Mouse (Mus musculus): ENCODE data around the gene Zfp931. TPM values are rescaled to one million over a fixed set of nuclear protein-coding genes. Genes with fewer than 3 reads are reported as not detected.
"Not testable (repeated sequence)": the region's sequence is repeated elsewhere in the genome, so short reads cannot be mapped to it uniquely, and the experiment has no call there.

Gene Zfp931
- 12.2 to 24.3 TPM (median 13.7 TPM) in 3 replicates for total RNA-seq (2017)

DNA sequence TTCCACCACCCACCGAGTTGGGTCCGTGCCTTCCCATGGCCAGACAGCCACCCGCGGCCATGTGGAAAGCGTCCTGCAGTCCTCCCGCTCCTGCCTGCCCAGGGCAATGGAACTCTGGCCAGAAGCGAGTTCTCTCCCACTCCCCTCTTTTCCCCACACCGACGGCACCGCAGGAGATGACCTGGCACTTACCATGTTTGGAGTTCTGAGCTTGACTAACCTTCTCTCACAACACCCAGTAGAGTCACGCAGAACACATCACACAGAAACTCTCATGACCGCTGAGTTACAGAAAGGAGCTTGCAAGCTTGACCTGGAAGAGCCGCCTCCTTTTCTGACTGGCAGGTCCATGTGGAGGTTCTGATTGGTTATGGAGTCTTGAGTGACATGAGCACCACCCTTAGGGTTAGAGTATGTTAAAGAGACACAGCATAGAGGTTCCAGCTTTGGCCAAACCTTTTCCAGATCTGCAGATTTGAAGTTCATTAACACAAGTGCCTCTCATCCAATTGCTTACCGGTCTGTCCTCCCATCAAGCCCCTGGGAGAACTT is at the start of gene Zfp931:
TSS of gene Zfp931 (minus strand) at position 311 of the 552 bp plus-strand sequence.
- ATAC-seq (replicated peaks; ENCODE audit: insufficient number of reproducible peaks, low FRiP score, low TSS enrichment, poor library complexity, severe bottlenecking): not testable (repeated sequence)

DNA sequence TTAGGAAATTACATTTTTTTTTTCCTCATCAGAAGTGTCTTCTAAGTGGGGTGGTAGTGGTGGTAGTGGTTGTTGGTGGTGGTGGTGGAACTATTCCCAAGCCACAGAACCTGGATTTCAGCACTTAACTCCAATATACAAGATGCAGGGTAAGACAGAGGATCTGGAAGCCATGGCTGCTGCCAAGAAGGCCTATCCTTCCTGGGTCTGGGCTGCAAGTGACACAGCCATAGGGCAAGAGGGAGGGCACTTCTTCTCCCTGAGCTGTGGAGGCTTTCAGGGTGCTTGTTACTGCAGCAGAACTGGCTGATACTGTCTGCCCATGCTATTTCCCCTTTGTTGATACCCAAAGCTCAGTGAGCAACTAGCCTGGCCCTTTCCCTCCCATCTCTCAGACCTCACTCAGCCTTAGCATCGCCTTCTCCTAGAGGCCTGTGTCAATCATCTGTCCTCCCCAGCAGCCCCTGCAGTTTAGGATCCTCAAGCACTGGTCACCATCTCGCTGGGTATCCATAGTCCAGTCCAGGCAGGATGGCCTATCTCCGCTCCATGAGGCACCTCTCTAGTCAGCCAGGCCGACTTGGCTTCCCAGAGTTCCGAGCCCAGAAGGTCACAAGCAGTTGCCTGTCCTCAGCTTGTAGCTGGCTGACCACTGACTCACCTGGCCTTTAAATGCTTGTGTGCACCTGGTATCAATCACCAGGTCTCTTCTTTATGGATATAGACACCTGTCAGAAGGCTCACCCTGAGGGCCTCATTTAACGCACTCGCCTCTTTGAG is 48.0 kb upstream of the Zfp931 start:
- no peak for ATAC-seq (replicated peaks; ENCODE audit: insufficient number of reproducible peaks, low FRiP score, low TSS enrichment, poor library complexity, severe bottlenecking)

DNA sequence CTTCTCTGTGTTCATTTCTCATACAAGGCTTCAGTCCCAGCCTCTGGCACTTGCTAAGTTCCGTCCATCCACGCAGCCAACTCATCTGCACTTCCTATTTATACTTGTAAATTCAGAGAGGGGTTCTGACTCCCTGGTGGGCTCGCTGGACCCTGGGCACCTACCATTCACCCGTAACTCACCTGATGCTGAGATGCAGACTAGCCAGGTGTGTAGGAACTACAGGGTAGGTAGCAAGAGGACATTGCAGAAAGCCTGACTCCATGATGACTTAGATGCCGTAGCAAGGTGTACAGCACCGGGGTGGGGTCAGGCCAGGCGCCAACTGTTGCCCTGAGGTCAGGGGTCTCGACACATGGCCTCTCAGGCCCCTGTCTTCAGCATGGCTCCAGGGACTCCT is 47.2 kb upstream of the Zfp931 start:
- ATAC-seq (replicated peaks; ENCODE audit: insufficient number of reproducible peaks, low FRiP score, low TSS enrichment, poor library complexity, severe bottlenecking): no peak

DNA sequence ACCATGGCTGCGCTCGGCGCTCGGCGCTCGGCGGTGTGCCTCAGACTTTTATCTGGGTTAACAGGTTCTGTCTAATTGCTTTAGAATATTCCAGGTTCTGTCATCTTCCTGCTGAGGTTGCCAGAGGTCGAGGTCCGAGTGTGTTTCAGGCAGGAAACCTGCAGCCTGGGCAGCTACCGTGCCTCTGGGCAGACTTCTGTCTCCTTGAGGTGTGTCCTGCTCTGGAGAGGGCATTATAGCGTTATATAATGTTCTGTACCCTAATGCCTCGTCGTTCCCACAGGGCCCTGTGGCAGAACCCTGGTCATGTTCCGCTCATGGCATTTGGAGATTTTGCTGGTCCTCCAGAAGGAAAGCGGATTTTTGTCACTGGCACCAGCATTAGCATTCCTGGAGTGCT is 45.2 kb upstream of the Zfp931 start:
- ATAC-seq (replicated peaks; ENCODE audit: insufficient number of reproducible peaks, low FRiP score, low TSS enrichment, poor library complexity, severe bottlenecking): no peak

DNA sequence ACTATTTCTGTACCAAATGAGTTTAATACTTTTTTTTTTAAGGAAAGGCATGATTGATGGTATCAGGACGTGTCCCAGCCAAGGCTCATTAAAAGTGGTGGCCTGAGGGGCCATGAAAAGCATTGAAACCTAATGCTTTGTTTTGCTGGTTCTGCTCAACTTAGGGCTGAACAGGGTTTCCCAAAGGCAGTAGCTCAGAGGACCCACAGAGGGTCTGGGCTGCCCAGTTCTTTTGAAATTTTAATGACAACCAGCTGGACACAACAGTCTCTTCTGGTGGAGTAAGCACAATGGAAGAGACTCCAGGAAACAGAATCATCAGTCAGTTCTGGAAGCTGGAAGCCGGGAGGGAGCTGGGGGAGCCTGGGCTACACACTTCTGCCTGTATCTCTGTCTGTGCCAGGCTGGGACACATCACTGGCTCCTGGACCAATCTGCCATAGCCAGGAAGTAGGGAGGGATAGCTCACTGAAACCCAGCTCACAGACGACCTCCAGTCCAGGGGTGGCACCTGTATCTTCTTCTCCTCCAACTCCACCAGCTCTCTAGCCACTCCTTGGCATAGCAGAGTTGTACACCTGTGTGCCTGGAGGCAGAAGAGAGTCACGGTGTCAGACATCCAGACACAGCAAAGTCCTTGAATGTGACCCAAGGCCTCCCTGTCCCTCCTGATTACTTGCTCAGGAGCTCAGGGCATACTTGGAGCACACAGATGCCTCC is 43.8 kb upstream of the Zfp931 start:
- ATAC-seq (replicated peaks; ENCODE audit: insufficient number of reproducible peaks, low FRiP score, low TSS enrichment, poor library complexity, severe bottlenecking): no peak

DNA sequence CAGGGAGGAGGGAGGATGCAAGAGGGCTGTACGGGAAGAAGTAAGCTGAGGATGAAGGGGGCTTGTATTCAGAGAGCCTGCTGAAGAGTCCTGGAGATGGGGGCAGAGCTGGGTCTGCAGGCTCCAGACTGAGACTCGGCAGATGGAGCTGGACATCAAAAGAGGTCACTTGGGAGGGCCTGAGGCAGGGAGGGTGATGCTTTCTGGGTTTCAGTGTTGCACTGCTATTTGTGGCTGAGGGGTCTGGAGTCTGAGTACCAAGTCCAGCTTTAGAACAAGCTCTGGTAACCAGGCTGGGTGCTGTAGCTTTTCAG is 43.1 kb upstream of the Zfp931 start:
- ATAC-seq (replicated peaks; ENCODE audit: insufficient number of reproducible peaks, low FRiP score, low TSS enrichment, poor library complexity, severe bottlenecking): no peak

DNA sequence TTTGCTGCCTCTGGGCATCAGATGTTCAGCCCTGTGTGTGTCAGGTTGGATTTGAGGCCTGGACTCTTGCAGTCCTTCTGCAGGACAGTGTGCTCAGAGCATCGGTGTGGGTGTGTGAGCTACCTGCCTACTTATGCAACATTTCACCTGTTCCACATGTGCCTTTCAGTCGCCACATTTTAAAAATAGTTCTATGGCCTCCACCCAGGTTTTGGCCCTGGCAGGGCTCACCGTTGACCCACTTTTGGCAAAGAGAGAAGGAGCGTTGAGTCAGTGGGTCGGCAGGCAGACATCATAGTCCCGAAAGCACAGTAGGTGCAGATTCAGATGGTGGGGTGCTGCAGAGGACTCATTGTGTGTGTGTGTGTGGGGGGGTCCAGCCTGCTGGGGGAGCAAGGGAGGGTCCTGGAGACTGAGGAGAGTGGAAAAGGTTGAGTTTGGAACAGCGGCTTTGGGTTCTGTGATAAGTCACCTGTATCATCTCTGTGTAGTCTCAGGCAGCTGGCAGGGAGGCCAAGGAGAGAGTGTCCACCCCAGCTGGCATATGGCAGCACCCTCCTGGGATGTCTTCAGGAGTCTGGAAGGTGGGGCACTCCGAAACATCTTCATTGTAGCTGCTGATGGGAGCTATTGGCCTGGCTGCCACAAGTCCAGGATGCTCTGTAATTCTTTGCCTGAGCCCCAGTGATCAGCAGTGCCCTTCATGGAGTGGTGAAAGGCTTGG is 42.5 kb upstream of the Zfp931 start:
- ATAC-seq (replicated peaks; ENCODE audit: insufficient number of reproducible peaks, low FRiP score, low TSS enrichment, poor library complexity, severe bottlenecking): no peak

DNA sequence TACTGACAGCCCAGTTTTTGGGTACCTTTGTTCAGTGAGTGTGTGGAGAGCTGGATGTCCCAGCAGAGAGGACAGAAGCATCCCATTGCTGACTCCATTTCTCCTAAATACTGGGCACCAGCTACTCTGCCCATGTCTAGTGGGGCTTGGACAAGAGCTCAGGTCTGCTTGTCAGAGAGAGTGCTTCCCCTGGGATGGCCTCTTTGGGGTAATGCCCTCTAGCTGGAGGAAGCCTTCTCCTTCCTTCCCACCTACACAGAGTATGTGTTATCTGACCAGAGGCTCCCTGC is 42.0 kb upstream of the Zfp931 start:
- no peak for ATAC-seq (replicated peaks; ENCODE audit: insufficient number of reproducible peaks, low FRiP score, low TSS enrichment, poor library complexity, severe bottlenecking)

DNA sequence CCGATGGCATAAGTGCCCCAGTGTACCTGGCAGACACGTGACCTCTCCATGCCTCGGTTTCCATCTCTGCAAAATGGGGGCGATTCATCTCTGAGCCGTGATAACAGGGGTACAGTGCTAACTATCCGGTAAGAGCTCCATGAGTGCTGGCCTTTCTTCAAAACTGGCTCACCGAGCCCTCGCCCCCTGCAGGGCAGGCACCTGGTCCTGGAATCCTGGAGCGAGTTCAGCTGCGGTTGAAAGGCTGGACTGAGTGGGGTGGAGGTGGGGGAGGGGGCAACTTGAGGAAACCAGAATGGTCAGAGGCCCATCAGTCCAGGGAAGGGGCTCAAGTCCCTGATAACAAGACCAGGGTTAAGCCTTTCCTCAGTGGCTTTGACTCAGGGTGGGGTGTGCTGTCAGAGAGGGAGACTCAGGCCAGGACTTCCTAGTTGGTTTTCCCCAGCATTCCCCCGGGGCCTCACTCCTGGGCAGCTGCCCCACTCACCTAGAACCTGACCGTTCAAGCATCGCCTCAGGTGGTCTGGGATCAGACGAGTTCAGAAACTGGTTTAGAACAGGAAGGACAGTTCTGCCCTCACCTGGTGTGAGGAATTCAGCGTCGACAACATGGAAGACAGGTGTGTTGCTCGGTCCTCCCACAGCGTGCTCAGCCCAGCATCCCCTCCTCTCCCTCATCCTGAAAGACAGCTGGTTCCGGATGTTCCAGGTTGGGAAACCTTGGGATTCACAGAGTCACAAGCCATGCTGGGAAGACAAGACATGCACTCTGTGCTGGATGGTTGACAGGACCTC is 41.5 kb upstream of the Zfp931 start:
- ATAC-seq (replicated peaks; ENCODE audit: insufficient number of reproducible peaks, low FRiP score, low TSS enrichment, poor library complexity, severe bottlenecking): no peak

DNA sequence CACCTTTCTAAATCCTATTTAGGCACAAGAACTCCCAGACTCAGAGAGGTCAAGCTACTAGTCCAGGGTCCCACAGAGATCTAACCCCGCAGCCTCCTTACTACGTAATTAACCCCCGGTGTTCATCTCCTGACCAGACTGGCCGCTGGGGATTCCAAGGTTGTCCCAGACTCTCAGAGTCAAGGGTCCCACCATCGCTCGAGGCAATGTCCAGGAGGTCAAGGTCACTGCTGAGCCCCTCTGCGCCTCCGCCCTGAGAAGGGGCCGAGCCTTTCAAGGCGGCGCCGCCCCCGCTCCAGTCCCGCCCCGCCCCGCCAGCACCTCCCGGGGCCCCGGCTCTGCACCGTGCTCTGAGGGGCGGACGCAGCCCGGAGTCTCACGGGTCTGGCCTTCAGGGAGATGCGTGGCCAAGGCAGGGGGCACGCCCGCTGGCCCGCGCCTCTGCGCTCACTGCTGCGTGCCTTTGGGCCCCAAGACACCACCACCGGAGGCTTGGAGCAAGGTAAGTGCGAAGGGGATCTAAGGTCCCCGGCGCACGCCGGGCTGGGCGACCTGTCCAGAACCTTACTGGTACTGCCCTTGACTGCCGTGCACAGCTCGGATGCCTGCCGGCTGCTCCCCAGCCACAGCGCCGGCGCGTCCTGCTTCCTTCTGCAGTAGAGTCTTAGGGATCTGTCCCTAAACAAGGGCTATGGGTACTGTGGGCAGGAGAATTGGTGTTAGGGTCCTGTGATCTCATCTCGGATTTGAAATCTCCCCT is 40.7 kb upstream of the Zfp931 start, which contains the start of gene Phactr3:
TSS of gene Phactr3 (plus strand) at position 175 of the 760 bp plus-strand sequence.
- ATAC-seq (replicated peaks; ENCODE audit: insufficient number of reproducible peaks, low FRiP score, low TSS enrichment, poor library complexity, severe bottlenecking): no peak

DNA sequence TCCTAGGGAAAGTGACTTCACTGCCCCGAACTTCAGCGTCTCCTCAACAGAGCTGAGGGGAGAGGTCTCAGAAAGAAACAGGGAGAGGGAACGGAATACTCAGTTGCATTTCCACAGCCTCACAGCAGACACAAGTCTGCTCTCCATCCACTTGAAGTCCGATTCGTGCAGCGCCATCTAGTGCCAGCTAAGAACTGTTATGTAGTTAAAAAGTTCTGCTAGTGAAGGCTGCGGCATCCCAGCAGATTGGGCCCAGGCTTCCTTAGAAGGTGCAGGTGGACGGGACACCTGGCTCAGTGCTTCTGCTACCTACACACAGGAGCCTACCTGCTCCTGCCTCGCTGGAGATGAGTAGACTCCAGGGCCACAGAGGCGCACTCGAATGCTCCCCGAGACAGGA is 39.7 kb upstream of the Zfp931 start:
- ATAC-seq (replicated peaks; ENCODE audit: insufficient number of reproducible peaks, low FRiP score, low TSS enrichment, poor library complexity, severe bottlenecking): no peak

DNA sequence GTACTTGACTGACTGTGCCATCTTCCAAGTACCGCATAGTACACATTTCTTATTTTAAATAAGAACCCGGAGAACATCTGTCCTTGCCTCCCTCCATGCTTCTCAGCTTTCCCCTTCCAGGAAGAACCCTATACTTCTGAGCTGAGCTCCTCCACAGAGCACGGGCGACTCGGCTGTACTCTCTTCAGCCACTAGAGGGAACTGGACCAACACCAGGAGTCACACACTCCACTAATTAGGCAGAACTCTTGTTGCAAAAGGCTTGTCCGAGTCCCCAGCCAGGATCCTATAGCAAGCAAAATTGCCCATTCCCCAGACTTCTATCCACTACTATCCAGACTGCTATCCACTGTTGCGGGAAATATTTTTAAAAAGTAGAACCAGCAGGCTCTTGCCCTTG is 23.7 kb upstream of the Zfp931 start:
- ATAC-seq (replicated peaks; ENCODE audit: insufficient number of reproducible peaks, low FRiP score, low TSS enrichment, poor library complexity, severe bottlenecking): no peak; the same call in 1 of the 2 replicates

DNA sequence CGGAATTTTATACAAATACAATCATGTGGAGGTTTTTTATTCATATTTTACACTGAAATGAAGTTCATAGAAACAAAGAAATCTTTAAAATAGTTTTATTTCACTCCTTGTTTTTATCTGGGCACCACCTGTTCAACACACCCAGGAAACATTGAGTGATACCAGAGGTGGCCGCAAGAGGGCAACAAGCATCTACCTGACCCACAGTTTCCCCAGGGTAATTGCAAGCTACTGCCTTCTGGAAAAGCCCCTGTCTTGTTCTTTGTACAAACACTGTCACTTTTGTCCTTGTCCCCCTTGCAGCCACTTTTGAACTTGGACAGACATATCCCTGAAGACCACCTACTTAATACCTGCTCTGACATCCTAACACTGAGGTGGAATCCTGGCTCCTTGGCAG is 19.7 kb upstream of the Zfp931 start:
- ATAC-seq (replicated peaks; ENCODE audit: insufficient number of reproducible peaks, low FRiP score, low TSS enrichment, poor library complexity, severe bottlenecking): no peak

DNA sequence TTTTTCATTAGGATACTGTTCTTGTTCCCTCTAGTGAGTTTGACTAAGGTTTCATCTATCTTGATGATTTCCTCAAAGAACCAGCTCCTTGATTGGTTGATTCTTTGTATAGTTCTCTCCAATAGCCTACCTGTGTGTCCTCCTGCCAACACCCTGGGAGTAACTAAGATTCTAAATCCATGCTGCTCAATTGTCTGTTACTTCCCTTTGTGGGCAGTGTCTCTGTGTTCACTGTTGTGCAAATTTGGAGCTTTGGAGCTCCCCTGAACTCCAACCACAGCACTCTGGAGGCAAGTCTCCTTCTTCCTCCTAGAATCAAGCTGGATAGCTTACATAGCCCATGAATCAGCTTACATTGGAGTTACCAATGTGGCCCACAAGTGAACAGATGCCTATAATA is 11.3 kb upstream of the Zfp931 start:
- ATAC-seq (replicated peaks; ENCODE audit: insufficient number of reproducible peaks, low FRiP score, low TSS enrichment, poor library complexity, severe bottlenecking): no peak

DNA sequence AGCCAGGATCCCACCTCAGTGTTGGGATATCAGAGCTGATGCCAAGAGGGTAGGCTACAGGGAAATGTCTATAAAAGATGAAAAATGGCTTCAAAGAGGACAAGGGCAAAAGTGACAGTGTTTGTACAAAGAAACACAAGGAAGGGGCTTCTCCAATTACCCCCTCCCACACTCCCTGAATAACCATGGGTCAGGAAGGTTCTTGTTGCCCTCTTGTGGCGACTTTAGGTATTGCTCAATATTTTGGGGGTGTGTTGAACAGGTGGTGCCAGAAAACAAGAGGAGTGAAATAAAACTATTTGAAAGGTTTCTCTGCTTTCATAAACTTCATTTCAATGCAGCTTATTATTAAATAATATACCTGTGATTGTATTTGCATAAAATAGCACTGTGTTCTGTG is 20.1 kb downstream of the Zfp931 start:
- ATAC-seq (replicated peaks; ENCODE audit: insufficient number of reproducible peaks, low FRiP score, low TSS enrichment, poor library complexity, severe bottlenecking): peak; percentile 68; the same call in 1 of the 2 replicates

DNA sequence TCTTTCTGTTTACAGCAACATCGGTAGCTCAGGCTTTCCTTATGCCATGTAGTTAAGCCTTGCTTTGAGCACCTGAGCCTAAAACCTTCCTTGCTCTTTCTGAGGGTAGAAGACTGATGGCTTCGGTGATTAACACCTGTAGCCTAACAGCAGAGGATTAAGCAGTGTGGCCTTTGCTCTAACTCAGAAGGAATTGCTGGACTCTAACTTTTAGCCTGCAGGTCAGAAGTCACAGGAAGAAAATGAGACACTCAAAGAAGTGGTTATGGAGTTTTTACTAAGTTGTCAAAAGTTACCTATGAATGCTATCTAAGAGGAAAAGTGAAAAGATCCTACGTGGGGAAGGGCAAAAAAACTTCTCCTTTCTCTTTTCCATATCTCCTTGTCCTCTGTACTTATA is 50.7 kb downstream of the Zfp931 start:
- ATAC-seq (replicated peaks; ENCODE audit: insufficient number of reproducible peaks, low FRiP score, low TSS enrichment, poor library complexity, severe bottlenecking): not testable (repeated sequence)

DNA sequence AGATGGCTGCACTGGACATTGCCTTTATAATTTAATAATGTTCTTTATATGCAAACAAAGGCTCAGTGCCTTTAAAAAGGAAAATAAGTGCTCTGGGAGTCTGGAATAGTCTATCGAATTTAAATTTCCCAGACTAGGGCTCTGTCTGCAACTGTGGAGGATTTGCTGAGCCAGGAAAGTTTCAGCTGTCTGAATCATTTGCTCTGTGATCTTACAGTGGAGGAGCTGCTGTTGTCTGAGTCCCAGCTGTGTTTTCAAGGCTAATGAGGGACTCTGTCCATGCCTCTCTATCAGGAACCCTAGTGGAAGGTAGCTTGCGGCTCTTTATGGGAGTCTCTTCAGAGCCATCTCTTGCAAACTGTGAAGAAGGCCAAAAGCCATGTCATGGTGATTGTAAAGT is 54.4 kb downstream of the Zfp931 start:
- ATAC-seq (replicated peaks; ENCODE audit: insufficient number of reproducible peaks, low FRiP score, low TSS enrichment, poor library complexity, severe bottlenecking): not testable (repeated sequence)

DNA sequence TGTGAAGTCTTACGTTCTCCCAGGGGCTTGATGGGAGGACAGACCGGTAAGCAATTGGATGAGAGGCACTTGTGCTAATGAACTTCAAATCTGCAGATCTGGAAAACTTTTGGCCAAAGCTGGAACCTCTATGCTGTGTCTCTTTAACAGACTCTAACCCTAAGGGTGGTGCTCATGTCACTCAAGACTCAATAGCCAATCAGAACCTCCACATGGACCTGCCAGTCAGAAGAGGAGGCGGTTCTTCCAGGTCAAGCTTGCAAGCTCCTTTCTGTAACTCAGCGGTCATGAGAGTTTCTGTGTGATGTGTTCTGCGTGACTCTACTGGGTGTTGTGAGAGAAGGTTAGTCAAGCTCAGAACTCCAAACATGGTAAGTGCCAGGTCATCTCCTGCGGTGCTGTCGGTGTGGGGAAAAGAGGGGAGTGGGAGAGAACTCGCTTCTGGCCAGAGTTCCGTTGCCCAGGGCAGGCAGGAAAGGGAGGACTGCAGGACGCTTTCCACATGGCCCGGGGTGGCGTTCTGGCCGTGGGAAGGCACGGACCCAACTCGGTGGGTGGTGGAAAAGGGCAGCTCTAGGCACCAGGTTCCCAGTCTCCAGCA is 55.2 kb downstream of the Zfp931 start, which contains the start of gene Zfp971:
TSS of gene Zfp971 (plus strand) at position 274 of the 601 bp plus-strand sequence.
- ATAC-seq (replicated peaks; ENCODE audit: insufficient number of reproducible peaks, low FRiP score, low TSS enrichment, poor library complexity, severe bottlenecking): not testable (repeated sequence)
